Mouse (Mus musculus): ENCODE results near the gene Lif.

DNA sequence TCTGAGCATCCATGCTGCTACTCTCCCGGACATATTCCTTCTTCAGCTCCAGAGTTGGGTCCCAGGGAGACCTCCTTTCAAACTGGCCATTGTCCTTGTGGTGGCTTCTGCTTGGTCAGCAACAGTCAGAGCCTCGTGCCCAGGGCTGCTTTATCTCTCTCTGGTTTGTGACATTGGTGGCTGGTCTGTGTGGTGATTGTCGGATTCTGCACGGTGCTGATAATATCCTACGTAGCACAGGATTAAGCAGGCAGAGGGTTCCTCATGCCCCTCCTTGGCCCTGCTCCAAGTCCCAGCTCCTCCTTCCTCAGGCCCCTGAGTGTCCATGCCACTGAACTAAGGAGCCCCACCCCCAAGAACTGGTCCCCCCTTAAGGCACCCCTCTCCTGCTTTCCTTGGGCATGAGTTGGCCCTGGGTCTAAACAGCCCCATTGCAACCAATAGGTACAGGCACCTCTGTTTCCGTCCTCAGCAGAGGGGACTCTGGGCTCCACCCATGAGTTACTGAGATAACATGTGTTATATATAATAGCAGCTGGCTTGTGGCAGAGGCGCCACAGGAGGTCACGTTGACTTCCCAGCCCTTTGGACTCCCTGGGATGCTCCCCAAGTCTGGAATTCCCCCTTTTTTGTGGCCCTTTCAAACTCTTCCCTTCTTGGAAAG lies 35.0 kb downstream of the Lif start:
- TF ChIP-seq POLR2AphosphoS5 (IDR thresholded peaks at IDR 0.05; ENCODE audit: borderline replicate concordance, low read depth, low read length) (no peak), HCFC1 (IDR thresholded peaks at IDR 0.05; ENCODE audit: low read depth, low read length) (no peak), CTCF (IDR thresholded peaks at IDR 0.05 in 2 of 3, conservative IDR thresholded peaks at IDR 0.05 in 1 of 3; ENCODE audit: control insufficient read depth in 1 of 3, insufficient read depth in 1 of 3, low read depth in 2 of 3, low read length in 3 of 3, poor library complexity in 1 of 3, severe bottlenecking in 1 of 3) (no peak), CHD2 (IDR thresholded peaks at IDR 0.05; ENCODE audit: low read length) (no peak), POLR2A (IDR thresholded peaks at IDR 0.05; ENCODE audit: control insufficient read depth in 1 of 2, insufficient read depth in 1 of 2, low read depth in 1 of 2, low read length in 2 of 2, poor library complexity in 1 of 2) (no peak), GATA1 (IDR thresholded peaks at IDR 0.05; ENCODE audit: low read depth, low read length) (peak; percentile 87), ZNF384 (IDR thresholded peaks at IDR 0.05; ENCODE audit: low read depth, low read length) (no peak), ZKSCAN1 (IDR thresholded peaks at IDR 0.05; ENCODE audit: low read depth, low read length) (no peak), GABPA (IDR thresholded peaks at IDR 0.05; ENCODE audit: low read depth, low read length) (no peak), MAX (IDR thresholded peaks at IDR 0.05; ENCODE audit: low read length) (no peak), TAL1 (IDR thresholded peaks at IDR 0.05; ENCODE audit: low read length) (peak; percentile 77), ZC3H11A (IDR thresholded peaks at IDR 0.05; ENCODE audit: low read depth, low read length) (no peak), EP300 (IDR thresholded peaks at IDR 0.05; ENCODE audit: low read depth in 1 of 2, low read length in 2 of 2) (peak; percentile 85 to 89), UBTF (IDR thresholded peaks at IDR 0.05; ENCODE audit: borderline replicate concordance, insufficient read depth, low read depth, low read length) (no peak)

Measured in MEL (cell line).